Mouse (Mus musculus) adrenal gland, adult 18-20 months (tissue): ENCODE results near the gene Cad. TPM values are rescaled to one million over a fixed set of nuclear protein-coding genes. Genes with fewer than 3 reads are reported as not detected.
A peak's percentile ranks its signal among the peaks of the same experiment; 100 is the strongest.

Source experiments
- DNase-seq, 2 experiments: peaks; one replicate each; pipeline ENCODE4 v3.0.0; 2021 to 2022; ENCODE audit warnings: low spot score in 2 of 2
- total RNA-seq, 2 experiments: library from RNA; stranded (reverse); gene quantifications; 1 replicate in 1 of 2; 2 replicates in 1 of 2; pipeline ENCODE4 v1.2.3; 2021

Cad gene
- total RNA-seq, 2 experiments from 2014 or later = 17.5 to 25.4 TPM

GRCm38 (mm10) chr5:31055216-31056140 is 898 bp downstream of the Cad start:
- no peak for DNase-seq

- no peak for DNase-seq
Observed at GRCm38 (mm10) chr5:31069810-31070209, 15.2 kb downstream of the Cad start.

GRCm38 (mm10) chr5:31071059-31071458 is 16.5 kb downstream of the Cad start:
- DNase-seq = no peak

- DNase-seq = no peak
Observed at GRCm38 (mm10) chr5:31071821-31072220, 17.2 kb downstream of the Cad start.

- no peak for DNase-seq
Observed at GRCm38 (mm10) chr5:31073176-31073575, 18.6 kb downstream of the Cad start.

- peak in 1 of 2 experiments; percentile 37 for DNase-seq
Observed at GRCm38 (mm10) chr5:31076346-31076745, 21.8 kb downstream of the Cad start.

- DNase-seq = no peak
Observed at GRCm38 (mm10) chr5:31080059-31080794, 25.6 kb downstream of the Cad start.

GRCm38 (mm10) chr5:31080795-31081164 is 26.2 kb downstream of the Cad start:
- no peak for DNase-seq

- peak; percentile 37 to 48 for DNase-seq
Observed at GRCm38 (mm10) chr5:31081386-31081785, 26.8 kb downstream of the Cad start.

GRCm38 (mm10) chr5:31082355-31082754 is 27.8 kb downstream of the Cad start:
- DNase-seq = peak in 1 of 2 experiments; percentile 64

GRCm38 (mm10) chr5:31082935-31083625 is 28.5 kb downstream of the Cad start:
- no peak for DNase-seq

GRCm38 (mm10) chr5:31083949-31084348 is 29.4 kb downstream of the Cad start:
- DNase-seq = no peak

- no peak for DNase-seq
Observed at GRCm38 (mm10) chr5:31086606-31087005, 32.0 kb downstream of the Cad start.

- no peak for DNase-seq
Observed at GRCm38 (mm10) chr5:31087131-31087530, 32.6 kb downstream of the Cad start.

- DNase-seq = no peak
Observed at GRCm38 (mm10) chr5:31092231-31092975, 37.8 kb downstream of the Cad start.

- DNase-seq = peak; percentile 38 to 43
Observed at GRCm38 (mm10) chr5:31093151-31094041, 38.8 kb downstream of the Cad start.

GRCm38 (mm10) chr5:31094100-31094798 is 39.7 kb downstream of the Cad start:
- no peak for DNase-seq

GRCm38 (mm10) chr5:31094799-31095691 is 40.5 kb downstream of the Cad start:
- DNase-seq = peak; percentile 42 to 47
